Mouse (Mus musculus) heart, embryonic 10.5 days (tissue): ENCODE measurements around the gene Unc13a. TPM values are rescaled to one million over a fixed set of nuclear protein-coding genes. Genes with fewer than 3 reads are reported as not detected.
"Not testable (repeated sequence)": the region's sequence is repeated elsewhere in the genome, so short reads cannot be mapped to it uniquely, and the experiment has no call there.

Experiments
- DNase-seq: peaks from one replicate; pipeline ENCODE4 v3.0.0-alpha.2; 2017; ENCODE audit warnings: low spot score
- H3K27ac ChIP-seq: fragments of 300-500 bp; sonication (generic); 2 replicates; pipeline ENCODE4 v1.5.1; 2016; ENCODE audit warnings: mild to moderate bottlenecking
- H3K27me3 ChIP-seq: fragments of 300-500 bp; sonication (generic); 2 replicates; pipeline ENCODE4 v1.6.1; 2016; ENCODE audit warnings: mild to moderate bottlenecking; ENCODE audit not compliant: poor library complexity, insufficient read depth, severe bottlenecking
- H3K36me3 ChIP-seq: fragments of 300-500 bp; sonication (generic); 2 replicates; pipeline ENCODE4 v1.6.1; 2016; ENCODE audit warnings: mild to moderate bottlenecking, moderate library complexity
- H3K4me1 ChIP-seq: fragments of 300-500 bp; sonication (generic); 2 replicates; pipeline ENCODE4 v1.6.1; 2016; ENCODE audit warnings: mild to moderate bottlenecking
- H3K4me3 ChIP-seq: fragments of 300-500 bp; sonication (generic); 2 replicates; pipeline ENCODE4 v1.5.1; 2016; ENCODE audit warnings: mild to moderate bottlenecking, moderate library complexity
- H3K9me3 ChIP-seq: fragments of 300-500 bp; sonication (generic); 2 replicates; pipeline ENCODE4 v1.6.1; 2016; ENCODE audit warnings: mild to moderate bottlenecking, moderate library complexity
- WGBS: fragments of 180-500 bp; shearing (Covaris S2); methylation state at CpG from one replicate; pipeline ENCODE4 v1.1.7; 2016; 5-methylcytosine and 5-hydroxymethylcytosine counted together
- polyA plus RNA-seq: library from polyadenylated mRNA; unstranded; fragments of >200 nt; fragmentation: Nextera tagmentation; extraction: Ambion mirVana; gene quantifications from 2 replicates; pipeline ENCODE4 v1.2.1, GENCODE M21; 2016

Unc13a gene
- polyA plus RNA-seq, 1 experiment from 2014 or later: 0.48 TPM

- Histone ChIP-seq H3K36me3 (no peaks in the 10 kb centered on the region), H3K4me1 (peaks cover 10% of the 10 kb centered on the region), H3K27me3 (peaks cover 94% of the 10 kb centered on the region), H3K27ac (no peak overlapping the region), H3K9me3 (no peaks in the 10 kb centered on the region), H3K4me3 (no peak overlapping the region)
- no peak for DNase-seq
- WGBS: 37% methylated on average over 4 of the region's 4 CpGs
Observed at GRCm38 (mm10) chr8:71702087-71702432, 30.5 kb upstream of the Unc13a start.

- DNase-seq: no peak
- H3K4me3 ChIP-seq: peak within 1 kb of the TSS; percentile 46
- no peaks in the 10 kb centered on the region for H3K9me3 ChIP-seq
- 10% methylated on average over 32 of the region's 34 CpGs for WGBS
- H3K27me3 ChIP-seq: peaks cover 93% of the 10 kb centered on the region
- H3K36me3 ChIP-seq: no peaks in the 10 kb centered on the region
- H3K4me1 ChIP-seq: peaks cover 10% of the 10 kb centered on the region
- H3K27ac ChIP-seq: no peak within 1 kb of the TSS; the same call in 1 of the 2 replicates
Observed at GRCm38 (mm10) chr8:71701414-71702086, 30.0 kb upstream of the Unc13a start, which contains the start of gene B3gnt3. TSS of gene B3gnt3 (minus strand) at chr8:71701789.

DNA sequence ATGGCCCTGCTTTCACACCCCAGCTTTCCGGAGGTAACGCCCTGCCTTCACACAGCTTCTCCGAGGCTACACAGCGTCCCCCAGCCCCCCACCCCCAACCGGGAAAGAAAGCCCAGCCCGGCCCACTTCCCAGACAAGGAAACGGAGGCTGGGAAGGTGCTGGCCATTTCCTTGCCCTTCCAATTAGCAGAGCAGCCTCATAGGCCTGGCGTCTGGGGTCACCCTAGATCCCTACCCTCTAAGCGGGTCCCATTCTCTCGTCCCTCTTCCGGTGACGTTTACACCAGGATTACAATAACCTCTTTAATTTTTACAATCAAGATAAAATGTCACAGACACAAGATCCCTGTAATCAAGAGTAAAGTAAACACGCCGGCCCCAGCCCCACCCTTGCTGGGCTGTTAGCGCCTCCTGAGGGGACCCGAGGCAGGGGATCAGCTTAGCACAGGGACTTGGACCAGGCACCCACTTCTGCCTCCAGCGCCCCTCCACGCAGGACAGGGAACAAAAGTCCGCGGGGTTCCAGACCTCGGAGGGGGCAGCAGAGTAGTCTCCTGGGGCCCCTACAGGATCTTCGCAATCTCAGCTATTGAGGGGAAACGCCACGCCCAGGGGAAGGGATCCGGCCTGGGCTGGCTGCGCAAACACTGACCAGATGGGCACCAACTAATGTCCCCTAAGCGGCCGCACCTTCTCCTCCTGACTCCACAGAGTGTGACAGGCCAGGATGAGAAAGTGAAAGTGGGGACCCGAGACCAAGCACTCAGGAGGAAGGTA, 29.1 kb upstream of the Unc13a start:
- Histone ChIP-seq H3K4me3 (peak overlapping the region; percentile 46), H3K27me3 (peaks cover 90% of the 10 kb centered on the region), H3K9me3 (no peaks in the 10 kb centered on the region), H3K36me3 (no peaks in the 10 kb centered on the region), H3K27ac (no peak overlapping the region; the same call in 1 of the 2 replicates), H3K4me1 (peaks cover 10% of the 10 kb centered on the region)
- DNase-seq: no peak
- 6% methylated on average over 29 of the region's 29 CpGs for WGBS

DNA sequence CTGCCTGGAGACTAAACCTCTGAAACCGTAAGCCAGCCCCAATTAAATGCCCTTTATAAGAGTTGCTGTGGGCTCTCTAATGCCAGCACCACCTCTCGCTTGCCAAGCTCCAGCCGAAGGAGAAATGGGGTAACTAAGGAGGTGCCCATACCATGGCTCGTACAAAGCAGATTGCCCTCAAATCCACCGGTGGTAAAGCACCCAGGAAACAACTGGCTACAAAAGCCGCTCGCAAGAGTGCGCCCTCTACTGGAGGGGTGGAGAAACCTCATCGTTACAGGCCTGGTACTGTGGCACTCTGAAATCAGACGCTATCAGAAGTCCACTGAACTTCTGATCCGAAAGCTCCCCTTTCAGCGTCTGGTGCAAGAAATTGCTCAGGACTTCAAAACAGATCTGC, 23.9 kb upstream of the Unc13a start:
- not testable (repeated sequence) for DNase-seq, H3K27ac ChIP-seq, H3K36me3 ChIP-seq, H3K4me3 ChIP-seq, H3K9me3 ChIP-seq
- Histone ChIP-seq H3K4me1 (peaks cover 11% of the 10 kb centered on the region; the same call in 1 of the 2 replicates), H3K27me3 (peaks cover 92% of the 10 kb centered on the region)
- 62% methylated on average over 12 of the region's 12 CpGs for WGBS

DNA sequence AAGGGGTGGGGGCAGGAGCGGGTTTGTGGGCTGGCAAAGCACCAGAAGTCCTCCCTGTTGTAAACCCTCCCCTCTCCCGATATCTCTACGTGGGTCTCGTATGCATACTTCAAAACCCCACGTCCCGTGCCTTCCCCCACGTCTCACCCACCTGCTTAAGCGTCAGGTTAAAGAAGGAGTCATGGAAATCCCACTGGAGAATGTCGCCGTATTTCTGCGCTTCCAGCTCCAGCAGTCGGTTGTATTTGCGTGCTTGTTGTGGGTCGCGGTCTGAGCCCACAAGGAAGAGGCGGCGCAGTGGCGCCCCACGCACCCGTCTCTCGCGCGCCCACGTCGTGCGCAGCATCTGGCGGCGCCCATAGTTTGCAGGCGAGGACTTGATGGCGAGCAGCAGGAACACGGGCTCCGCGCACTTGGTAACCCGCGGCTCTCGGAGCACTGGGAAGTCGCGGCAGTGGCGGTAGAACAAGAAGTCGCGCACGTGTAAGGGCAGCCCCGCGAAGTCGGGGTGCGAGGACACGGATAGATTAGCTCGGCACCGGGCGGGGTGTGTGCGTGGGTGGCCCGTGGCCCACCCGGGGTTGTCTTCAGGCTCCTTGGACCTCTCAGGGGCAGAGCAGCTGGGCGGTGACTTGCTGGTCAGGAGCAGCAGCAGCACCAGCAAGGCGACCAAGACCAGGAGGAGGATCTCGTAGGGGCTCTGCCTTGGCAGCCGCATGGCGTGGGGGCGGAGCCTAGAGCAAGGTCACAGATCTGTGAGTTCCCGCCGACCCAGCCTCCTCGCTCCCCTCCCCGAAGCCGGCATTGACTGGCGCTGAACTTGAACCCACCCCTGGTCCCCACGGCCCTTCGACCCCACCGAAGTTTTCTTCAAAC, 21.8 kb upstream of the Unc13a start:
- DNase-seq: no peak
- 14% methylated on average over 67 of the region's 68 CpGs for WGBS
- H3K4me3 ChIP-seq: peak overlapping the region; percentile 35

GRCm38 (mm10) chr8:71692509-71692908, 21.0 kb upstream of the Unc13a start:
- Histone ChIP-seq H3K4me3 (no peak overlapping the region), H3K4me1 (peaks cover 20% of the 10 kb centered on the region; the same call in 1 of the 2 replicates), H3K27me3 (peaks cover 92% of the 10 kb centered on the region), H3K27ac (no peak overlapping the region), H3K9me3 (no peaks in the 10 kb centered on the region), H3K36me3 (no peaks in the 10 kb centered on the region)
- 7% methylated on average over 30 of the region's 30 CpGs for WGBS
- no peak for DNase-seq

More for the DNA sequence above, 21.8 kb upstream of the Unc13a start:
- H3K9me3 ChIP-seq: no peaks in the 10 kb centered on the region
- no peak overlapping the region for H3K27ac ChIP-seq
- H3K27me3 ChIP-seq: peaks cover 92% of the 10 kb centered on the region
- no peaks in the 10 kb centered on the region for H3K36me3 ChIP-seq
- peaks cover 15% of the 10 kb centered on the region; the same call in 1 of the 2 replicates for H3K4me1 ChIP-seq

GRCm38 (mm10) chr8:71689028-71689427, 17.5 kb upstream of the Unc13a start, which contains the start of gene Insl3:
TSS of gene Insl3 (plus strand) at chr8:71689214.
- no peaks in the 10 kb centered on the region for H3K36me3 ChIP-seq
- WGBS: 10% methylated on average over 33 of the region's 33 CpGs
- peaks cover 100% of the 10 kb centered on the region for H3K27me3 ChIP-seq
- H3K27ac ChIP-seq: no peak within 1 kb of the TSS
- no peak within 1 kb of the TSS for H3K4me3 ChIP-seq
- no peaks in the 10 kb centered on the region for H3K9me3 ChIP-seq
- peaks cover 39% of the 10 kb centered on the region for H3K4me1 ChIP-seq
- DNase-seq: no peak

GRCm38 (mm10) chr8:71687616-71688015, 16.1 kb upstream of the Unc13a start:
- H3K27ac ChIP-seq: no peak overlapping the region
- no peaks in the 10 kb centered on the region for H3K36me3 ChIP-seq
- 5% methylated on average over 8 of the region's 8 CpGs for WGBS
- no peak for DNase-seq
- no peak overlapping the region for H3K4me3 ChIP-seq
- no peaks in the 10 kb centered on the region for H3K9me3 ChIP-seq
- H3K27me3 ChIP-seq: peaks cover 100% of the 10 kb centered on the region
- H3K4me1 ChIP-seq: peaks cover 31% of the 10 kb centered on the region

DNA sequence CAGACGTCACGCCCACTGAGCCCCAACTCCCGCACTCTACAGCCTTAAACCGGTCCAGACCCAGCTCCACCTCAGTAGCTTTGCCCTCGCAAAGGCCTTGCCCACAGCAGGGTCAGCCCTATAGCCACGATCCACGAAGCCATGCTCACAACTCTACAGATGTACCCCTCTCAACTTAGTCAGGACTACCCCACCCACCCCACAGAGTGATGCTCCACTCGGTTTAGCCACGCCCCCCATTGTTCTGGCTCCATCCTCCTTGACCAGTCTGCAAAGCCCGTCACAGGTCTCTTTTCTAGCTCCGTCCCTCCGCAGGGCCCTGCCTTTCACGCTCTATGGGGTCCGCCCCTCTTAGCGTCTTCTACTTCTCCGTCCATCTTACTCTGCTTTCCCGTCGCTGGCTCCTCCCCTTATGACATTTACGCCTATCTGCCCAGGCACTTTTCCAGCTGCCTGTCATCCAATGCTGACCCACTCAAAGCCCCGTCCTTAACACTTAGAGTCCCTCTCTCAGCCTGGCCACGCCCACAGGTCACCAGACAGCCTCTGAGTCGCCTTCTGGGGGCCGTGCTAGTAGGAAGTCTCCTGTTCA, 14.7 kb upstream of the Unc13a start:
- Histone ChIP-seq H3K27me3 (peaks cover 100% of the 10 kb centered on the region), H3K36me3 (no peaks in the 10 kb centered on the region), H3K4me3 (peak overlapping the region; percentile 42), H3K4me1 (peaks cover 35% of the 10 kb centered on the region), H3K9me3 (no peaks in the 10 kb centered on the region), H3K27ac (no peak overlapping the region)
- WGBS: 1% methylated on average over 23 of the region's 23 CpGs
- DNase-seq: no peak

DNA sequence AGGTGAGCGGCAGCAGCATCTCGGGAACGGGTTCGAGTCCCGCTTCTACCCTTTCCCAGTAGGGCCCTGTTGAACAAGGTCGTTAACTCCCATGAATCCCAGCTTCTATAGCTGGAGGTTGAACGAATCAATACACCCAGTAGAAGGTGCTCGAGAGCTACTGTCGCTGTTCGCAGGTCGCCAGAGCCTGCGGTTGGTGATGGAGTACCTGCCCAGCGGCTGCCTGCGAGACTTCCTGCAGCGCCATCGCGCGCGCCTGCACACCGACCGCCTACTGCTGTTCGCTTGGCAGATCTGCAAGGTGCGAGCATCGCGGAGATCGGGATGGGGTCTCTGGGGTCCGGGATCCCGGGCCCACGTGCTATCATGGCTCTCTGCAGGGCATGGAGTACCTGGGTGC, 14.0 kb upstream of the Unc13a start:
- Histone ChIP-seq H3K4me3 (peak overlapping the region; percentile 42), H3K36me3 (no peaks in the 10 kb centered on the region), H3K27ac (no peak overlapping the region), H3K4me1 (peaks cover 37% of the 10 kb centered on the region), H3K9me3 (no peaks in the 10 kb centered on the region), H3K27me3 (peaks cover 100% of the 10 kb centered on the region)
- no peak for DNase-seq
- WGBS: 5% methylated on average over 29 of the region's 29 CpGs

DNA sequence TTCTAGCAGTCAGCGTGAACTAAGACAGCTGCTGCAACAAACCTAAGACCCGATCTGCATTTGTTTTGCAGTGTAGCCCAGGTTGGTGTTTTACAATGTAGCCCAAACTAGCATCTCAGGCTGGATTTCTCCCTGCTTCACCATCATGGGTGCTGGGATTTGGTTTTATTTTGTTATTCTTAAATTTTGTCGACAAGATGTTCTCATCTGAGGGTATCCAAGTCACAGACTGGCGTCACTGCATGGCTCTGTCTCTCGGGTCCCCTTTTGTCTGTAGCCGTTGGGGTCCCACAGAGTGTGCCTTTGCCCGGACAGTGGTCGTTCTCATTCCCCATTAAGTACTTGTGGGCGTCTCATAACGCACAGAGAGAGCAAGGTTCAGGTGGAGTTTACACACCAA, 13.1 kb upstream of the Unc13a start:
- DNase-seq: no peak
- Histone ChIP-seq H3K27me3 (peaks cover 100% of the 10 kb centered on the region), H3K4me3 (no peak overlapping the region), H3K4me1 (peaks cover 45% of the 10 kb centered on the region), H3K9me3 (no peaks in the 10 kb centered on the region), H3K36me3 (no peaks in the 10 kb centered on the region), H3K27ac (no peak overlapping the region)
- WGBS: 30% methylated on average over 10 of the region's 10 CpGs

DNA sequence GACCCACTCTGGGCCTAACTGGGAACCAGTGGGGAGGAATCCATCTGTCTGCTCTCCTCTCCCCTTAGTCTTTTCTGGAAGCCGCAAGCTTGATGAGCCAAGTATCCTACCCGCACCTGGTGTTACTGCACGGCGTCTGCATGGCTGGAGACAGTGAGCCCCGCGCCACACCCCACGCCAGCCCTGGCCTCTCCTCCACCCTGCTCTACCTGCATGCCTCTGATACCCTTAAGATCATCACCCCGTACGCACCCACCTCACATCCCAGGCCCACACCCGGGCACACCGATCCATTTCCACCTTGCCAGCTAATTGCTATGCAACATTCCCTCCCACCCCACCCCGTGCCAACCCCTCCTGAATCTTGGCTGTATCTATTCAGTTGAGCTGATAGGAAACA, 11.3 kb upstream of the Unc13a start:
- Histone ChIP-seq H3K9me3 (0 out of 2 replicates have a peak, but pooled peaks cover 2% of the 10 kb centered on the region), H3K27ac (no peak overlapping the region), H3K36me3 (no peaks in the 10 kb centered on the region), H3K4me3 (no peak overlapping the region), H3K4me1 (peaks cover 49% of the 10 kb centered on the region), H3K27me3 (peaks cover 100% of the 10 kb centered on the region)
- DNase-seq: no peak
- WGBS: 68% methylated on average over 12 of the region's 12 CpGs
